Mouse (Mus musculus) bone marrow, adult 2 months (tissue): ENCODE measurements at regions not wholly inside any gene's neighbourhood (a gene's known extent, or its start where the extent isn't known, plus 50 kb on each side); places are given as distances from the start of the nearest gene placed in this dataset.
"Not testable (repeated sequence)": the region's sequence is repeated elsewhere in the genome, so short reads cannot be mapped to it uniquely, and the experiment has no call there.

Experiments
- CTCF ChIP-seq: fragments of 200-500 bp; IDR thresholded peaks from 2 replicates; pipeline ENCODE4 v1.5.1; 2011; ENCODE audit warnings: low read length, control low read depth; ENCODE audit not compliant: control insufficient read depth, insufficient read depth
- POLR2A ChIP-seq: fragments of 200-500 bp; IDR thresholded peaks from 2 replicates; pipeline ENCODE4 v1.6.1; 2011; ENCODE audit warnings: low read depth, mild to moderate bottlenecking, control low read depth, low read length, borderline replicate concordance; ENCODE audit not compliant: control insufficient read depth

GRCm38 (mm10) chr6:68852761-68853160 is 1317.2 kb upstream of the Tacstd2 start:
- TF ChIP-seq CTCF, POLR2A: not testable (repeated sequence)
